Mouse (Mus musculus) liver, embryonic 14.5 days (tissue): ENCODE measurements at regions not wholly inside any gene's neighbourhood (a gene's known extent, or its start where the extent isn't known, plus 50 kb on each side); places are given as distances from the start of the nearest gene placed in this dataset.

Source experiments
- CTCF ChIP-seq: IDR thresholded peaks from 2 replicates; pipeline ENCODE4 v1.5.1; 2016; ENCODE audit warnings: antibody characterized with exemption, low read depth, control low read depth
- EP300 ChIP-seq: IDR thresholded peaks from 2 replicates; pipeline ENCODE4 v1.6.1; 2016; ENCODE audit warnings: antibody characterized with exemption, low read depth

- TF ChIP-seq CTCF = no peak
- no peak for TF ChIP-seq EP300
Observed at GRCm38 (mm10) chr13:39127942-39128341, 167.3 kb upstream of the Slc35b3 start.
